Mouse (Mus musculus) Patski (cell line): Measurements from ENCODE around the gene Nsa2. TPM values are rescaled to one million over a fixed set of nuclear protein-coding genes. Genes with fewer than 3 reads are reported as not detected.

Experiments used
- ATAC-seq: fragments of 100-300 bp; one replicate; pipeline ENCODE4 v1.8.0; 2021
- CTCF ChIA-PET: fragments of 350-600 bp; sonication (Branson Sonifier 250); formaldehyde crosslinking; loops from one replicate; lab custom pipeline; 2022; ENCODE audit warnings: inconsistent platforms; lab: Charles Lee
- POLR2A ChIA-PET: fragments of 350-600 bp; sonication (Branson Sonifier 250); formaldehyde crosslinking; loops from one replicate; lab custom pipeline; 2022; ENCODE audit warnings: antibody characterized with exemption, inconsistent platforms; lab: Charles Lee
- DNase-seq: peaks from one replicate; pipeline ENCODE4 v3.0.0-alpha.2; 2011; ENCODE audit warnings: low read depth, low spot score
- H3K27me3 ChIP-seq: fragments of 371-371 bp; one replicate; pipeline ENCODE4 v1.5.1; 2021
- CTCF ChIP-seq: fragments of 100-300 bp; IDR thresholded peaks from one replicate; pipeline ENCODE4 v1.5.1; 2021
- in situ Hi-C: fragments of 300-500 bp; cut with MboI; formaldehyde crosslinking; loops from 3 replicates; pipeline ENCODE4 v1.11.1; 2018; ENCODE audit warnings: low pct_unique_long_range_greater_than_20kb, mixed read lengths
- polyA plus RNA-seq: library from polyadenylated mRNA; unstranded; gene quantifications from one replicate; pipeline ENCODE4 v1.2.3, GENCODE M21; 2021

The Nsa2 gene
- 99.9 TPM for polyA plus RNA-seq

GRCm38 (mm10) chr13:97137466-97138400, at the start of gene Nsa2, which contains the start of gene Gfm2:
Gene Nsa2 (minus strand): TSS chr13:97137937.
Gene Gfm2 (plus strand): TSS chr13:97137937.
- CTCF ChIA-PET = interaction anchor here (1.2 kb wide), 2 partner anchors 9 to 14 kb away, joined by 3 read pairs; no protein-coding TSS in a partner anchor
- ATAC-seq = peak; percentile 95
- POLR2A ChIA-PET = interaction anchor here (0.9 kb wide), 1 partner anchor 16 kb away, joined by 3 read pairs; no protein-coding TSS in a partner anchor

DNA sequence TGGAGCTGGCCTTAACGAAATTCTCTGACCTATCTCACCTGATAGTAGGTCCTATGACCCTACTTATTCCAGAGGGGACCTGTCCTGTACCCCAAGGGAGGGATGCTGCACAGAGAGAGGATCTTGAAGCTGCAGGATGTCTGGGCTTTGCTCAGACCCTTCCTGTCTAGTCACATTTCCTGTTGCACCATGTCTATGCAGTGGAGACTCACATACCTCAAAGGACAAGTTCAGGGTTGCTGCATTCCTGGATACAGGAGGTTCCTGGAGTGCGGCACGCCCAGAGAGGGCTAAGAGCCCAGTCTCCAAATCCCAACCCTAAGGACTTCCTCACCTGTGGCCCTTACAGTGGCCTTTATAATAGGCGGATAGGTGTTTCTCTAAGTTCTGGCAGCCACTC, 48.6 kb upstream of the Nsa2 start:
- no peak for TF ChIP-seq CTCF
- H3K27me3 ChIP-seq = no peaks in the 10 kb centered on the region
- POLR2A ChIA-PET = no interaction called here
- no peak for DNase-seq
- ATAC-seq = no peak
- CTCF ChIA-PET = no interaction called here
- in situ Hi-C loops = no loop called here

More at GRCm38 (mm10) chr13:97137466-97138400, at the start of gene Nsa2, which contains the start of gene Gfm2:
- no peak for TF ChIP-seq CTCF
- in situ Hi-C loops = no loop called here
- peak; percentile 67 for DNase-seq
- no peaks in the 10 kb centered on the region for H3K27me3 ChIP-seq

DNA sequence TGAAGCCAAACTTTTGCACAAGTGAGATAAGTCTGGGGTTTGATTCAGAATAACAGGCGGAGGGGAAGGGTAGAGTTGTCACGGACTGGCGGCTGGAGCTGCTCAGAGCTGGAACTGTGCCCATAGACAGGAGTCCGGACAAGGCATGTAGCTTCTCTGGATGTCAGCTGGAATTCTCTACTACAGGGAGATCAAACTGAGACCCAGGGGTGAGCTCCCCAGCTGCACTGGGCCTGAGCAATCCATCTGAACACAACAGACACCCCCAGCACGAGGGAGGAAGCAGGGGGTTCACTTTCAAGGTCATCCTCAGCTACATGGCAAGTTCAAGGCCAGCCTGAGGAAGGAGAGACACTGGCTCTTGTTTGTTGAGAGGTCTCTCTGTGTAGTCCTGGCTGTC, 46.9 kb upstream of the Nsa2 start:
- no peak for TF ChIP-seq CTCF
- ATAC-seq = no peak
- CTCF ChIA-PET = interaction anchor here (0.7 to 1.7 kb wide), 2 partner anchors 9 to 20 kb away, joined by 3 to 5 read pairs; no protein-coding TSS in a partner anchor
- in situ Hi-C loops = no loop called here
- POLR2A ChIA-PET = no interaction called here
- no peaks in the 10 kb centered on the region for H3K27me3 ChIP-seq
- DNase-seq = no peak

DNA sequence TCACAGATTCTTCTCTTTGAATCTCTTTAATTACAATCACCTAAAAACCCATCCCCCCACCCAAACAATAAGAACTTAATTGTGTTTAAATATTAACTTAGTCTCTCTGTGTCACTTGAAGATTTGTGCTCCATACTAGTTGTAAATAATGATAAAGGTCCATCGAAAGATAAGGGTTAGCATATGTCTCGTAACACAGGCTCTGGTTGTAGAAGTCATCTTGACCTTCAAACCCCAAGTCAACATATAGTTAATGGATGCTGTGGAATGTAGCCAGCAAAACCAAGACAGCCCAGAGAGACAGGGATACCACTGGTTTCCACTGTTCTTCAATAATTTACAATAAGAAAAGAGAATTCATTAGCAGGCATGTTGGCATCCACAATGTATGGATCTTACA, 46.4 kb upstream of the Nsa2 start:
- in situ Hi-C loops = no loop called here
- CTCF ChIA-PET = interaction anchor here (1.7 kb wide), 1 partner anchor 9 kb away, joined by 5 read pairs; no protein-coding TSS in a partner anchor
- TF ChIP-seq CTCF = no peak

DNA sequence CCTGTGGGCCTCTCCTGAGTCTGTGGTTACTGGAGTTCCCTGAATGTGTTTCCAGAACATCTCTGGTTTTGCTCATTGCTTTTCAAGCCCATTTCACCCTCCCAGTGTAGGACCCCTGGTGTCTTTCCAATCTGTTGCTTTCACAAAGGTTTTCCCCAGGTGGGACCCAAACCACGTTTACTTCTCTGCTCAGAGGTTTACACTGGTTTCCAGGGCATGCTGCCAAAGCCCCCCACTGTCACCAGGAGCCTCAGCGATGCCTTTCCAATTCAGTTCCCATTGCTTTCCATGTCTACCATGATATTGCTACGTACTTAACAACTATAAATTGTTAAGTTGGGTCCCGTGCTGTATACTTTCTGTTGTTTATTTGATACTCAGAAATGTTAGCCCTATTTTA, 45.1 kb upstream of the Nsa2 start:
- in situ Hi-C loops = no loop called here
- no peaks in the 10 kb centered on the region for H3K27me3 ChIP-seq
- TF ChIP-seq CTCF = no peak
- POLR2A ChIA-PET = no interaction called here
- CTCF ChIA-PET = no interaction called here
- DNase-seq (no peak), ATAC-seq (no peak)

More for the DNA sequence above, 46.4 kb upstream of the Nsa2 start:
- no peak for DNase-seq
- H3K27me3 ChIP-seq = no peaks in the 10 kb centered on the region
- POLR2A ChIA-PET = no interaction called here
- ATAC-seq = no peak

- TF ChIP-seq CTCF = no peak
- in situ Hi-C loops = no loop called here
- ChIA-PET POLR2A (no interaction called here), CTCF (no interaction called here)
- no peaks in the 10 kb centered on the region for H3K27me3 ChIP-seq
- ATAC-seq = no peak
- no peak for DNase-seq
These were observed 42.5 kb upstream of the Nsa2 start for GRCm38 (mm10) chr13:97180113-97180828.

DNA sequence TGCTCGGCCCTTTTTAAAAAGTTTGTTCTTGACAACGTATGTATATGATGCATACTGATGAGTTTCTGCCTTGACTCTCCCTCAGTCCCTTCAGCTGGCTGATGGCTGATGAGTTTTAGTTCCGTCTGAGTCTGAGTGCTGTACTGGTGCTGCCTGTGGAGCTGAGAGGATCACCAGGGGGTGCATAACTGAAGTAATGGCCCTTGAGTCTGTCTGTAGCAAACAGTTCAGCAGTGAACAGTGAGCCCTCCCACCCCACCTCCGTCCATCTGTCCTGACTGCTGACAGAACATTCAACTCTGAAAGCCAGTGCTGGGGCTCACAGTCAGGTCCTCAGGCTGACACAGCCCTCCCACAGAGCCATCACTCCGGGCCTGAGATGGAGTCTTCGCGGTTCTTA, 41.2 kb upstream of the Nsa2 start:
- ChIA-PET POLR2A (no interaction called here), CTCF (no interaction called here)
- H3K27me3 ChIP-seq = no peaks in the 10 kb centered on the region
- no peak for ATAC-seq
- no peak for TF ChIP-seq CTCF
- DNase-seq = no peak
- in situ Hi-C loops = no loop called here

- no peaks in the 10 kb centered on the region for H3K27me3 ChIP-seq
- DNase-seq (no peak), ATAC-seq (no peak)
- in situ Hi-C loops = no loop called here
- ChIA-PET POLR2A (interaction anchor here (0.5 kb wide), 1 partner anchor 38 kb away, joined by 5 read pairs; no protein-coding TSS in a partner anchor), CTCF (interaction anchor here (0.7 kb wide), 1 partner anchor 11 kb away, joined by 3 read pairs; no protein-coding TSS in a partner anchor)
- TF ChIP-seq CTCF = no peak
These were observed 39.0 kb upstream of the Nsa2 start for GRCm38 (mm10) chr13:97176731-97177130.

- CTCF ChIA-PET = interaction anchor here (1.4 to 1.9 kb wide), 2 partner anchors 9 to 10 kb away, joined by 4 to 5 read pairs; no protein-coding TSS in a partner anchor
- POLR2A ChIA-PET = no interaction called here
- TF ChIP-seq CTCF = no peak
These were observed 38.0 kb upstream of the Nsa2 start for GRCm38 (mm10) chr13:97175520-97176264.

GRCm38 (mm10) chr13:97145834-97146233, 8.1 kb upstream of the Nsa2 start:
- ATAC-seq (no peak), DNase-seq (no peak)
- ChIA-PET POLR2A (no interaction called here), CTCF (interaction anchor here (1.0 to 1.5 kb wide), 3 partner anchors 8 to 13 kb away, joined by 3 to 4 read pairs (median 3); partner anchors contain the start of genes Gfm2 and Nsa2)
- in situ Hi-C loops = no loop called here
- peak; percentile 70 for TF ChIP-seq CTCF
- no peaks in the 10 kb centered on the region for H3K27me3 ChIP-seq

More at GRCm38 (mm10) chr13:97175520-97176264, 38.0 kb upstream of the Nsa2 start:
- ATAC-seq (no peak), DNase-seq (no peak)
- in situ Hi-C loops = no loop called here
- H3K27me3 ChIP-seq = no peaks in the 10 kb centered on the region
